Mouse (Mus musculus): ENCODE data around the gene Esrrb. TPM values are rescaled to one million over a fixed set of nuclear protein-coding genes. Genes with fewer than 3 reads are reported as not detected.

The Esrrb gene
- polyA plus RNA-seq, 1 experiment from 2014 or later = 2.2 TPM

GRCm38 (mm10) chr12:86497126-86497525, 136.2 kb downstream of the Esrrb start:
- no peaks in the 10 kb centered on the region for H3K36me3 ChIP-seq (ENCODE audit: control insufficient read depth, insufficient read depth)
- H3K27me3 ChIP-seq (ENCODE audit: control insufficient read depth, insufficient read depth, low read length) = no peaks in the 10 kb centered on the region
- H3K27ac ChIP-seq (ENCODE audit: low read length) = no peak overlapping the region
- ATAC-seq (replicated peaks; ENCODE audit: extremely low read depth, insufficient read depth, low FRiP score) = no peak
- no peaks in the 10 kb centered on the region for H3K9me3 ChIP-seq (replicated peaks; ENCODE audit: control insufficient read depth, low read length)
- peaks cover 23% of the 10 kb centered on the region for H3K4me1 ChIP-seq (ENCODE audit: control insufficient read depth, insufficient read depth, low read length)
- WGBS = 95% methylated on average over 4 of the region's 4 CpGs
- no peak overlapping the region for H3K4me2 ChIP-seq (ENCODE audit: low read depth, low read length)
- no peak overlapping the region for H3K4me3 ChIP-seq (ENCODE audit: low read length)
- no peak overlapping the region for H3K9ac ChIP-seq (ENCODE audit: low read length)

DNA sequence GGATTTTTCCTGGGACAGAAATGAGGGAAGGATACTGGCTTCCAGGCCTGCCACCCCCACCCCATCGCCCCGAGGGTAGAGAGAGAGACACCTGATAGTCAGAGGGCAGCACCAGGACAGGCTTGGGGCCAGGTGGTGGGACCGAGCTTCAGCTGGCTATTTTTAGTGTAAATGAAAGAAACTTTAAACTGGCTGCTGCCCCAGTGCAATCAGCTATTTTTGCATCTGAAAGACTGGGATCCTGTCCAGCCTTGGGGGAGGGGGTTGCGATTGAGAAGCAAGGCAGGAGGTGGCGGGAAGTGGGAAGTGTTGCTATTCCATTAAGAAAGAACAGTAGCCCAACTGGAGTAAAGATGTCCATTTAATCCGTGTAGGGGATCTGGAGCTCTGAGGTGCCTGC, 137.8 kb downstream of the Esrrb start:
- Histone ChIP-seq H3K4me3 (ENCODE audit: low read length) (no peak overlapping the region), H3K9ac (ENCODE audit: low read length) (no peak overlapping the region; the same call in 1 of the 2 replicates), H3K27ac (ENCODE audit: low read length) (peak overlapping the region; percentile 87), H3K9me3 (replicated peaks; ENCODE audit: control insufficient read depth, low read length) (no peaks in the 10 kb centered on the region), H3K4me1 (ENCODE audit: control insufficient read depth, insufficient read depth, low read length) (peaks cover 14% of the 10 kb centered on the region), H3K4me2 (ENCODE audit: low read depth, low read length) (peak overlapping the region; percentile 39), H3K36me3 (ENCODE audit: control insufficient read depth, insufficient read depth) (no peaks in the 10 kb centered on the region), H3K27me3 (ENCODE audit: control insufficient read depth, insufficient read depth, low read length) (no peaks in the 10 kb centered on the region)
- WGBS = 5% methylated on average over 6 of the region's 6 CpGs
- peak; percentile 93 for ATAC-seq (replicated peaks; ENCODE audit: extremely low read depth, insufficient read depth, low FRiP score)

DNA sequence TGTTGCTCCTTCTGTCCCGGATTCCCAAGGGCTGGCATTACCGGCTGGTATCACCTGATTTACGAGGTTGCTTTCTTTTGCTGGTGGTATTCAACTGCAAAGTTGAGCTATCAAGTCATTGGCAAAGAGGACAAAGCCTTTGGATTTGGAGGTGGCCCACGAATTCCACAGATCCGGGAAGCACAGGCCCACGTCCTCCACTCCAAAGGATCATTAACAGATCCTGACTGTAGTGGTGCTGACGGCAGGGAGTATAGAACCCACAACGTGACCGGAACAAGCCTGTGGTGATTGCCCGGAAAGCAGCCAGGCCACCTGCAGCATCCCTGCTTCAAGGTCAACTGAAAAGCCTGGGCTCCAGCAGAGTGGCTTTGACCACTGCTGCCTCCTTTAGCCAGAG, 140.8 kb downstream of the Esrrb start:
- Histone ChIP-seq H3K4me2 (ENCODE audit: low read depth, low read length) (no peak overlapping the region), H3K9ac (ENCODE audit: low read length) (no peak overlapping the region), H3K9me3 (replicated peaks; ENCODE audit: control insufficient read depth, low read length) (no peaks in the 10 kb centered on the region), H3K4me3 (ENCODE audit: low read length) (no peak overlapping the region), H3K27me3 (ENCODE audit: control insufficient read depth, insufficient read depth, low read length) (no peaks in the 10 kb centered on the region), H3K27ac (ENCODE audit: low read length) (no peak overlapping the region), H3K36me3 (ENCODE audit: control insufficient read depth, insufficient read depth) (no peaks in the 10 kb centered on the region), H3K4me1 (ENCODE audit: control insufficient read depth, insufficient read depth, low read length) (peaks cover 14% of the 10 kb centered on the region)
- 49% methylated on average over 10 of the region's 10 CpGs for WGBS
- no peak for ATAC-seq (replicated peaks; ENCODE audit: extremely low read depth, insufficient read depth, low FRiP score)

- 85% methylated on average over 4 of the region's 4 CpGs for WGBS
- Histone ChIP-seq H3K9me3 (replicated peaks; ENCODE audit: control insufficient read depth, low read length) (no peaks in the 10 kb centered on the region), H3K27me3 (ENCODE audit: control insufficient read depth, insufficient read depth, low read length) (no peaks in the 10 kb centered on the region), H3K36me3 (ENCODE audit: control insufficient read depth, insufficient read depth) (no peaks in the 10 kb centered on the region), H3K27ac (ENCODE audit: low read length) (no peak overlapping the region), H3K4me3 (ENCODE audit: low read length) (no peak overlapping the region), H3K4me1 (ENCODE audit: control insufficient read depth, insufficient read depth, low read length) (peaks cover 7% of the 10 kb centered on the region), H3K4me2 (ENCODE audit: low read depth, low read length) (no peak overlapping the region), H3K9ac (ENCODE audit: low read length) (no peak overlapping the region)
- ATAC-seq (replicated peaks; ENCODE audit: extremely low read depth, insufficient read depth, low FRiP score) = no peak
Observed at GRCm38 (mm10) chr12:86503921-86504320, 143.0 kb downstream of the Esrrb start.

GRCm38 (mm10) chr12:86504321-86504720, 143.4 kb downstream of the Esrrb start:
- no peaks in the 10 kb centered on the region for H3K9me3 ChIP-seq (replicated peaks; ENCODE audit: control insufficient read depth, low read length)
- H3K4me1 ChIP-seq (ENCODE audit: control insufficient read depth, insufficient read depth, low read length) = peaks cover 3% of the 10 kb centered on the region; the same call in 1 of the 2 replicates
- H3K4me2 ChIP-seq (ENCODE audit: low read depth, low read length) = no peak overlapping the region
- H3K27me3 ChIP-seq (ENCODE audit: control insufficient read depth, insufficient read depth, low read length) = no peaks in the 10 kb centered on the region
- 89% methylated on average over 3 of the region's 3 CpGs for WGBS
- H3K9ac ChIP-seq (ENCODE audit: low read length) = no peak overlapping the region
- no peak overlapping the region for H3K4me3 ChIP-seq (ENCODE audit: low read length)
- H3K36me3 ChIP-seq (ENCODE audit: control insufficient read depth, insufficient read depth) = no peaks in the 10 kb centered on the region
- ATAC-seq (replicated peaks; ENCODE audit: extremely low read depth, insufficient read depth, low FRiP score) = no peak
- no peak overlapping the region for H3K27ac ChIP-seq (ENCODE audit: low read length)

DNA sequence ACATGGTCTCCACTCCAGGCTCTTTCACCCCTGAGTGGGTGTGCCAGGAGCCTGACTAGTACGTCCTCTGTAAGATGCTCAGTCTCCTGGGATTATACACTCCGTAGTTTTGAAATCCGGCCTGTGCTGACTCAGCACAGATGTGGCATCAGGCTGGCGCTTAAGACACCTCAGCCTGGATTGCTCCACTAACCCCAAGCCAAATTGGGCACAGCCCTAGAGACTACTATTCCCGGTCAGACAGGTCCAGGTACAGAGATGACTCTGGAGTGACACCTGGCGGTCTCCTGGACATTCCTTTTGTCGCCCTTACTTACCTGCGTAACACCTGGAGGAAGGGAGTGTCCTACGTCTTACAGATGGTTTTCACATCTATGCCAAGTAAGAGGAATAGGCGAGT, 146.8 kb downstream of the Esrrb start:
- Histone ChIP-seq H3K4me1 (ENCODE audit: control insufficient read depth, insufficient read depth, low read length) (no peaks in the 10 kb centered on the region), H3K27me3 (ENCODE audit: control insufficient read depth, insufficient read depth, low read length) (no peaks in the 10 kb centered on the region), H3K9ac (ENCODE audit: low read length) (no peak overlapping the region), H3K27ac (ENCODE audit: low read length) (no peak overlapping the region), H3K36me3 (ENCODE audit: control insufficient read depth, insufficient read depth) (no peaks in the 10 kb centered on the region), H3K9me3 (replicated peaks; ENCODE audit: control insufficient read depth, low read length) (no peaks in the 10 kb centered on the region), H3K4me2 (ENCODE audit: low read depth, low read length) (no peak overlapping the region), H3K4me3 (ENCODE audit: low read length) (no peak overlapping the region)
- no peak for ATAC-seq (replicated peaks; ENCODE audit: extremely low read depth, insufficient read depth, low FRiP score)
- WGBS = 89% methylated on average over 10 of the region's 10 CpGs

- Histone ChIP-seq H3K36me3 (ENCODE audit: control insufficient read depth, insufficient read depth) (no peaks in the 10 kb centered on the region), H3K27me3 (ENCODE audit: control insufficient read depth, insufficient read depth, low read length) (no peaks in the 10 kb centered on the region), H3K4me1 (ENCODE audit: control insufficient read depth, insufficient read depth, low read length) (no peaks in the 10 kb centered on the region), H3K4me2 (ENCODE audit: low read depth, low read length) (no peak overlapping the region), H3K27ac (ENCODE audit: low read length) (no peak overlapping the region), H3K9ac (ENCODE audit: low read length) (no peak overlapping the region), H3K4me3 (ENCODE audit: low read length) (no peak overlapping the region), H3K9me3 (replicated peaks; ENCODE audit: control insufficient read depth, low read length) (no peaks in the 10 kb centered on the region)
- WGBS = 79% methylated on average over 6 of the region's 6 CpGs
- no peak; the same call in 1 of the 2 replicates for ATAC-seq (replicated peaks; ENCODE audit: extremely low read depth, insufficient read depth, low FRiP score)
Observed at GRCm38 (mm10) chr12:86508313-86508988, 147.5 kb downstream of the Esrrb start.

- 47% methylated on average over 13 of the region's 13 CpGs for WGBS
- H3K9ac ChIP-seq (ENCODE audit: low read length) = no peak overlapping the region
- H3K27me3 ChIP-seq (ENCODE audit: control insufficient read depth, insufficient read depth, low read length) = no peaks in the 10 kb centered on the region
- no peaks in the 10 kb centered on the region for H3K36me3 ChIP-seq (ENCODE audit: control insufficient read depth, insufficient read depth)
- no peaks in the 10 kb centered on the region for H3K9me3 ChIP-seq (replicated peaks; ENCODE audit: control insufficient read depth, low read length)
- no peaks in the 10 kb centered on the region for H3K4me1 ChIP-seq (ENCODE audit: control insufficient read depth, insufficient read depth, low read length)
- no peak for ATAC-seq (replicated peaks; ENCODE audit: extremely low read depth, insufficient read depth, low FRiP score)
- H3K4me2 ChIP-seq (ENCODE audit: low read depth, low read length) = no peak overlapping the region
- no peak overlapping the region for H3K27ac ChIP-seq (ENCODE audit: low read length)
- no peak overlapping the region for H3K4me3 ChIP-seq (ENCODE audit: low read length)
Observed at GRCm38 (mm10) chr12:86509295-86510279, 148.7 kb downstream of the Esrrb start.

GRCm38 (mm10) chr12:86512335-86512734, 151.4 kb downstream of the Esrrb start:
- no peak overlapping the region for H3K4me2 ChIP-seq (ENCODE audit: low read depth, low read length)
- H3K9ac ChIP-seq (ENCODE audit: low read length) = no peak overlapping the region
- no peak overlapping the region for H3K4me3 ChIP-seq (ENCODE audit: low read length)
- H3K36me3 ChIP-seq (ENCODE audit: control insufficient read depth, insufficient read depth) = peaks cover 4% of the 10 kb centered on the region; the same call in 1 of the 2 replicates
- 90% methylated on average over 3 of the region's 3 CpGs for WGBS
- no peaks in the 10 kb centered on the region for H3K4me1 ChIP-seq (ENCODE audit: control insufficient read depth, insufficient read depth, low read length)
- peaks cover 5% of the 10 kb centered on the region for H3K9me3 ChIP-seq (replicated peaks; ENCODE audit: control insufficient read depth, low read length)
- H3K27me3 ChIP-seq (ENCODE audit: control insufficient read depth, insufficient read depth, low read length) = no peaks in the 10 kb centered on the region
- no peak for ATAC-seq (replicated peaks; ENCODE audit: extremely low read depth, insufficient read depth, low FRiP score)
- H3K27ac ChIP-seq (ENCODE audit: low read length) = no peak overlapping the region
